ENCODE assay signal across 30 mouse cellular contexts in the genomic region with DNA sequence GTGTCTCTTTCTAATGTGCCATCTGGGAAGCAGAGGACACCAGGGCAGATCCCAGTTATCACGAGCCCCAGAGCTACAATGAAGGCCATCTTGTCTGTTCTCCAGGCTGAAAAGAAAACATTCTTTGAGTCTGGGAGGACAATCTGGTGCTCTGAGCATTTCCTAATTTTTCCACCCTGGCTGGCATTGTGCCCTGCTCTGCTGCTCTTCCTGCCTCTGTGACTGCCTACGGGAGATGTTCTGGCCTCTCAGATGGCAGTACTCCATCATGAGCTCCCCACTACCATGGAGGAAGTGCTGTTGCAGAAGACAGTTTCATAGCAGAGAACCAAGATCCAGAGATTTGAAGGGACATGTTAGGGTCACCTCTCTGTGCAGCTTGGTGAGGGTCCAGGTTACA. TPM values are rescaled to one million over a fixed set of nuclear protein-coding genes. Genes with fewer than 3 reads are reported as not detected.
DNase-seq lines count a peak whose midpoint lies in the region; ATAC-seq lines count a peak whose summit lies in the region.
"Had no signal": no experiment of that assay in that cellular context is flagged by ENCODE, and none has a peak within 500 bp of the region (broad histone marks: within the 10 kb centered on the region; RNA-seq: fewer than 3 reads in every experiment).

No protein-coding gene starts in this region.

- H3K9ac ChIP-seq in midbrain, embryonic 13.5 days (replicated peaks): no peak overlapping the region
- H3K9ac ChIP-seq: heart, embryonic 13.5 days; hindbrain, embryonic 15.5 days had no signal

- no peak for ATAC-seq in midbrain, embryonic 13.5 days
- ATAC-seq: activated CD4-positive, CD25-positive, alpha-beta regulatory T cell, adult 4 months; forebrain, embryonic 16.5 days; intestine, postnatal 0 days had no signal

- no peaks in the 10 kb centered on the region for H3K36me3 ChIP-seq in midbrain, embryonic 10.5 days
- no peaks in the 10 kb centered on the region for H3K36me3 ChIP-seq in midbrain, embryonic 13.5 days
- H3K36me3 ChIP-seq: G1E; heart, embryonic 13.5 days; hindbrain, embryonic 15.5 days had no signal

- DNase-seq in cerebellum, postnatal 10 days: peak; percentile 11 to 25
- no peak for DNase-seq in cerebellum, adult 8-10 months
- peak; percentile 22 to 62 for DNase-seq in layer of hippocampus, adult 18-20 months (ENCODE audit: low spot score in 2 of 2)
- no peak for DNase-seq in layer of hippocampus, adult 9-10 months (ENCODE audit: low spot score)
- peak; percentile 3 for DNase-seq in midbrain, embryonic 10.5 days (ENCODE audit: low spot score)
- peak; percentile 8 to 25 for DNase-seq in layer of hippocampus, adult 8-10 months (ENCODE audit: low spot score in 2 of 2)
- DNase-seq in right cerebral cortex, postnatal 14 days: no peak
- DNase-seq: adrenal gland, postnatal 25 days; heart, postnatal 4 days; midbrain, embryonic 14.5 days; retina, postnatal 1 day; right cerebral cortex, postnatal 4 days; thymus, postnatal 14 days had no signal

- H3K27me3 ChIP-seq in midbrain, embryonic 10.5 days (ENCODE audit: low read depth, poor library complexity, severe bottlenecking): no peaks in the 10 kb centered on the region
- no peaks in the 10 kb centered on the region for H3K27me3 ChIP-seq in midbrain, embryonic 13.5 days
- H3K27me3 ChIP-seq: heart, embryonic 13.5 days; hindbrain, embryonic 15.5 days had no signal

- H3K4me2 ChIP-seq in midbrain, embryonic 13.5 days (replicated peaks): no peak overlapping the region
- H3K4me2 ChIP-seq: heart, embryonic 13.5 days; hindbrain, embryonic 15.5 days had no signal

- no peaks in the 10 kb centered on the region; the same call in 1 of the 2 replicates for H3K9me3 ChIP-seq in midbrain, embryonic 10.5 days (replicated peaks)
- H3K9me3 ChIP-seq in midbrain, embryonic 13.5 days: no peaks in the 10 kb centered on the region
- H3K9me3 ChIP-seq: heart, embryonic 13.5 days; hindbrain, embryonic 15.5 days had no signal

- WGBS in midbrain, embryonic 10.5 days: 89% methylated on average over 2 of the region's 2 CpGs
- 84% methylated on average over 2 of the region's 2 CpGs for whole genome bisulfite sequencing in midbrain, embryonic 13.5 days

- no peak overlapping the region for H3K4me3 ChIP-seq in midbrain, embryonic 10.5 days
- H3K4me3 ChIP-seq in midbrain, embryonic 13.5 days (replicated peaks): no peak overlapping the region
- H3K4me3 ChIP-seq: heart, embryonic 13.5 days; hindbrain, embryonic 15.5 days had no signal

- H3K4me1 ChIP-seq in midbrain, embryonic 10.5 days: no peaks in the 10 kb centered on the region
- no peaks in the 10 kb centered on the region for H3K4me1 ChIP-seq in midbrain, embryonic 13.5 days (replicated peaks)
- H3K4me1 ChIP-seq: heart, embryonic 13.5 days; hindbrain, embryonic 15.5 days had no signal

- no peak overlapping the region for H3K27ac ChIP-seq in midbrain, embryonic 10.5 days (replicated peaks)
- H3K27ac ChIP-seq in midbrain, embryonic 13.5 days: no peak overlapping the region
- H3K27ac ChIP-seq: heart, embryonic 13.5 days; hindbrain, embryonic 15.5 days; stomach, postnatal 0 days had no signal

RNA-seq across cellular contexts. Expression of a gene that starts 1.7 kb away (rescaled TPM):
- total RNA-seq in layer of hippocampus, adult 18-20 months (2021): under 1 TPM; 0.20 to 0.37 TPM
- not detected in 2 replicates for polyA plus RNA-seq in midbrain, embryonic 10.5 days (2016; fragmentation: Nextera tagmentation; extraction: Ambion mirVana)
- not detected in 2 replicates for polyA plus RNA-seq in midbrain, embryonic 13.5 days (2015; fragmentation: Nextera tagmentation; extraction: Ambion mirVana)
- under 1 TPM; 0.20 to 0.59 (median 0.37) TPM for total RNA-seq in layer of hippocampus, adult 8-10 months (2022)
- total RNA-seq: left cerebral cortex, postnatal 14 days; megakaryocyte progenitor cell, adult 5-6 weeks had no signal
- polyA plus RNA-seq: activated CD4-positive, CD25-positive, alpha-beta regulatory T cell, adult 4 months; embryonic facial prominence, embryonic 14.5 days; forebrain, embryonic 16.5 days; G1E; heart, embryonic 13.5 days; hindbrain, embryonic 15.5 days; intestine, postnatal 0 days; kidney, embryonic 16.5 days; midbrain, embryonic 14.5 days; neural tube, embryonic 14.5 days; stomach, postnatal 0 days had no signal

RNA-seq across cellular contexts. Expression of a gene that starts 24.2 kb away (rescaled TPM):
- total RNA-seq in layer of hippocampus, adult 18-20 months (2021): not detected
- not detected in 2 replicates for polyA plus RNA-seq in midbrain, embryonic 10.5 days (2016; fragmentation: Nextera tagmentation; extraction: Ambion mirVana)
- polyA plus RNA-seq in midbrain, embryonic 13.5 days (2015; fragmentation: Nextera tagmentation; extraction: Ambion mirVana): not detected in 2 replicates
- total RNA-seq in layer of hippocampus, adult 8-10 months (2022): not detected
- total RNA-seq: gastrocnemius, postnatal 4 days; heart, postnatal 4 days; left cerebral cortex, postnatal 14 days; megakaryocyte progenitor cell, adult 5-6 weeks had no signal
- polyA plus RNA-seq: activated CD4-positive, CD25-positive, alpha-beta regulatory T cell, adult 4 months; cerebellum, adult 2 months; embryonic facial prominence, embryonic 14.5 days; G1E; hindbrain, embryonic 15.5 days; intestine, postnatal 0 days; kidney, embryonic 16.5 days; large intestine, adult 2 months; midbrain, embryonic 14.5 days; neural tube, embryonic 14.5 days had no signal

RNA-seq across cellular contexts. Expression of a gene that starts 39.5 kb away (rescaled TPM):
- not detected for total RNA-seq in layer of hippocampus, adult 18-20 months (2021)
- polyA plus RNA-seq in midbrain, embryonic 10.5 days (2016; fragmentation: Nextera tagmentation; extraction: Ambion mirVana): not detected in 2 replicates
- not detected in 2 replicates for polyA plus RNA-seq in midbrain, embryonic 13.5 days (2015; fragmentation: Nextera tagmentation; extraction: Ambion mirVana)
- total RNA-seq in layer of hippocampus, adult 8-10 months (2022): not detected
- total RNA-seq: adrenal gland, postnatal 25 days; gastrocnemius, postnatal 4 days; heart, postnatal 4 days; left cerebral cortex, postnatal 14 days; megakaryocyte progenitor cell, adult 5-6 weeks had no signal
- polyA plus RNA-seq: activated CD4-positive, CD25-positive, alpha-beta regulatory T cell, adult 4 months; cerebellum, adult 2 months; embryonic facial prominence, embryonic 14.5 days; forebrain, embryonic 16.5 days; G1E; heart, embryonic 13.5 days; hindbrain, embryonic 15.5 days; kidney, embryonic 16.5 days; large intestine, adult 2 months; limb, embryonic 14.5 days; midbrain, embryonic 14.5 days; neural tube, embryonic 14.5 days; stomach, postnatal 0 days had no signal

RNA-seq across cellular contexts. Expression of a gene that starts 51.1 kb away (rescaled TPM):
- not detected for total RNA-seq in layer of hippocampus, adult 18-20 months (2021)
- not detected in 2 replicates for polyA plus RNA-seq in midbrain, embryonic 10.5 days (2016; fragmentation: Nextera tagmentation; extraction: Ambion mirVana)
- polyA plus RNA-seq in midbrain, embryonic 13.5 days (2015; fragmentation: Nextera tagmentation; extraction: Ambion mirVana): not detected in 2 replicates
- total RNA-seq in layer of hippocampus, adult 8-10 months (2022): not detected
- total RNA-seq: adrenal gland, postnatal 25 days; G1E; gastrocnemius, postnatal 4 days; heart, postnatal 4 days; left cerebral cortex, postnatal 14 days; megakaryocyte progenitor cell, adult 5-6 weeks had no signal
- polyA plus RNA-seq: activated CD4-positive, CD25-positive, alpha-beta regulatory T cell, adult 4 months; cerebellum, adult 2 months; embryonic facial prominence, embryonic 14.5 days; forebrain, embryonic 16.5 days; G1E; heart, embryonic 13.5 days; hindbrain, embryonic 15.5 days; large intestine, adult 2 months; limb, embryonic 14.5 days; midbrain, embryonic 14.5 days; neural tube, embryonic 14.5 days had no signal

Comparison
In these comparisons a context has a peak if more than half of its experiments do, and no peak if none do; other contexts are left out.
1. DNase-seq: peak in cerebellum, postnatal 10 days (2 of 2), layer of hippocampus, adult 18-20 months (2 of 2), midbrain, embryonic 10.5 days (single experiment) and layer of hippocampus, adult 8-10 months (2 of 2); none in cerebellum, adult 8-10 months (single experiment), layer of hippocampus, adult 9-10 months (single experiment) and right cerebral cortex, postnatal 14 days (single experiment).